Mouse (Mus musculus): Measurements from ENCODE around the gene Atg4c.

The Atg4c gene

GRCm38 (mm10) chr4:99193810-99194582 lies at the start of gene Atg4c:
Gene Atg4c, plus strand, starts transcription at chr4:99193934.
- DNase-seq (ENCODE audit: low read depth): peak; percentile 77

GRCm38 (mm10) chr4:99151434-99151833 lies 42.3 kb upstream of the Atg4c start:
- no peak for DNase-seq (ENCODE audit: low read depth)

GRCm38 (mm10) chr4:99151885-99152558 lies 41.7 kb upstream of the Atg4c start:
- no peak for DNase-seq (ENCODE audit: low read depth)

- no peak for DNase-seq (ENCODE audit: low read depth)
These were observed 37.0 kb upstream of the Atg4c start for GRCm38 (mm10) chr4:99156641-99157307.

- DNase-seq (ENCODE audit: low read depth): no peak
These were observed 35.2 kb upstream of the Atg4c start for GRCm38 (mm10) chr4:99158495-99158894.

- DNase-seq (ENCODE audit: low read depth): no peak
These were observed 33.3 kb upstream of the Atg4c start for GRCm38 (mm10) chr4:99160414-99160813.

- DNase-seq (ENCODE audit: low read depth): no peak
These were observed 32.8 kb upstream of the Atg4c start for GRCm38 (mm10) chr4:99160899-99161298.

GRCm38 (mm10) chr4:99161457-99161971 lies 32.2 kb upstream of the Atg4c start:
- peak; percentile 90 for DNase-seq (ENCODE audit: low read depth)

GRCm38 (mm10) chr4:99163001-99163400 lies 30.7 kb upstream of the Atg4c start:
- no peak for DNase-seq (ENCODE audit: low read depth)

- no peak for DNase-seq (ENCODE audit: low read depth)
These were observed 30.2 kb upstream of the Atg4c start for GRCm38 (mm10) chr4:99163547-99163946.

- no peak for DNase-seq (ENCODE audit: low read depth)
These were observed 24.9 kb upstream of the Atg4c start for GRCm38 (mm10) chr4:99168869-99169268.

- no peak for DNase-seq (ENCODE audit: low read depth)
These were observed 19.5 kb upstream of the Atg4c start for GRCm38 (mm10) chr4:99174265-99174664.

GRCm38 (mm10) chr4:99176841-99177240 lies 16.9 kb upstream of the Atg4c start:
- no peak for DNase-seq (ENCODE audit: low read depth)

- no peak for DNase-seq (ENCODE audit: low read depth)
These were observed 16.5 kb upstream of the Atg4c start for GRCm38 (mm10) chr4:99177255-99177654.

GRCm38 (mm10) chr4:99178851-99179250 lies 14.9 kb upstream of the Atg4c start:
- no peak for DNase-seq (ENCODE audit: low read depth)

GRCm38 (mm10) chr4:99179446-99180120 lies 14.2 kb upstream of the Atg4c start:
- DNase-seq (ENCODE audit: low read depth): no peak

GRCm38 (mm10) chr4:99180921-99181320 lies 12.8 kb upstream of the Atg4c start:
- no peak for DNase-seq (ENCODE audit: low read depth)

- no peak for DNase-seq (ENCODE audit: low read depth)
These were observed 11.9 kb upstream of the Atg4c start for GRCm38 (mm10) chr4:99181739-99182419.

GRCm38 (mm10) chr4:99182660-99183431 lies 10.9 kb upstream of the Atg4c start:
- no peak for DNase-seq (ENCODE audit: low read depth)

- no peak for DNase-seq (ENCODE audit: low read depth)
These were observed 9.1 kb upstream of the Atg4c start for GRCm38 (mm10) chr4:99184678-99185077.

GRCm38 (mm10) chr4:99185305-99185704 lies 8.4 kb upstream of the Atg4c start:
- no peak for DNase-seq (ENCODE audit: low read depth)
